ENCODE assay signal across 10 mouse cellular contexts in the genomic region with DNA sequence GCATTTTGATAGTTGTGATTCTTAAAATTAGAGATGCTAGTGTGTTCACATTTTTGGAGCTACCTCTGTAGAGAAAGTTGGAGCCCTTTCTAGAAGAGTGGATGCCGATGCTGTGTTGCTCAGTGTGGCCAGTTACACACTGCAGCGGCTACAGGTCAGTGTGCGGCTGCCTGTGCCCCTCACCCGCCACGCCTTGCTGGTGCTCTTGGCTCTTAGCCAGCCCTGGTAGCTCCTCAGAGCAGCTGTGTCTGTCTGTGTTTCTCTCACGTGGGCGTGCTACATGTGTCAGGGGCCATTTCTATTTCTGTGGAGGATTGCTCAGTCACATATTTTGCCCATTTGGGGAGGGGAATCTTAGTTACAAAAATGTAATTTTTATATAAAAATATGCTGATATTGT. TPM values are rescaled to one million over a fixed set of nuclear protein-coding genes. Genes with fewer than 3 reads are reported as not detected.
DNase-seq lines count a peak whose midpoint lies in the region; ATAC-seq and TF ChIP-seq lines count a peak whose summit lies in the region.
"Had no signal": no experiment of that assay in that cellular context is flagged by ENCODE, and none has a peak within 500 bp of the region (broad histone marks: within the 10 kb centered on the region; RNA-seq: fewer than 3 reads in every experiment).

No protein-coding gene starts in this region.

- DNase-seq in gastrocnemius, adult 2 months = peak; percentile 38
- DNase-seq in gastrocnemius, postnatal 25 days = no peak
- peak; percentile 47 for DNase-seq in lung, postnatal 10 days
- DNase-seq in lung, postnatal 25 days (ENCODE audit: low spot score) = no peak
- peak; percentile 63 for DNase-seq in midbrain, postnatal 0 days (ENCODE audit: low spot score)
- DNase-seq in frontal cortex, postnatal 14 days (ENCODE audit: low spot score in 2 of 2) = no peak
- DNase-seq in frontal cortex, postnatal 10 days (ENCODE audit: low spot score in 2 of 2) = no peak

- H3K4me1 ChIP-seq in heart, embryonic 15.5 days (replicated peaks) = peaks cover 7% of the 10 kb centered on the region
- no peaks in the 10 kb centered on the region for H3K4me1 ChIP-seq in midbrain, postnatal 0 days (ENCODE audit: insufficient read depth, low read length)

- 0 out of 2 replicates have a peak, but pooled peaks cover 2% of the 10 kb centered on the region for H3K36me3 ChIP-seq in heart, embryonic 15.5 days
- peaks cover 5% of the 10 kb centered on the region; the same call in 1 of the 2 replicates for H3K36me3 ChIP-seq in midbrain, postnatal 0 days (ENCODE audit: insufficient read depth, low read length)

- no peak for TF ChIP-seq CTCF in gastrocnemius, adult 2 months (IDR thresholded peaks at IDR 0.05)
- no peak for TF ChIP-seq CTCF in midbrain, postnatal 0 days (IDR thresholded peaks at IDR 0.05)

- WGBS in heart, embryonic 15.5 days = 20% methylated on average over 7 of the region's 7 CpGs
- 38% methylated on average over 7 of the region's 7 CpGs for WGBS in midbrain, postnatal 0 days

- no peak overlapping the region for H3K4me3 ChIP-seq in gastrocnemius, adult 2 months
- no peak overlapping the region for H3K4me3 ChIP-seq in heart, embryonic 15.5 days
- H3K4me3 ChIP-seq in midbrain, postnatal 0 days (ENCODE audit: low read depth, low read length) = no peak overlapping the region

- no peaks in the 10 kb centered on the region for H3K9me3 ChIP-seq in heart, embryonic 15.5 days (replicated peaks)
- H3K9me3 ChIP-seq in midbrain, postnatal 0 days (ENCODE audit: low read length) = no peaks in the 10 kb centered on the region

- H3K27ac ChIP-seq in gastrocnemius, adult 2 months = no peak overlapping the region
- H3K27ac ChIP-seq in heart, embryonic 15.5 days = no peak overlapping the region
- H3K27ac ChIP-seq in midbrain, postnatal 0 days (ENCODE audit: low read depth, low read length) = no peak overlapping the region

- no peak overlapping the region for H3K9ac ChIP-seq in heart, embryonic 15.5 days
- H3K9ac ChIP-seq in midbrain, postnatal 0 days (replicated peaks; ENCODE audit: low read length, poor library complexity, severe bottlenecking) = no peak overlapping the region

- intact Hi-C loops in gastrocnemius, adult 2 months (cut with DNase I) = no loop called here

- H3K4me2 ChIP-seq in heart, embryonic 15.5 days = peak overlapping the region; percentile 24; the same call in 1 of the 2 replicates
- H3K4me2 ChIP-seq in midbrain, postnatal 0 days (ENCODE audit: low read depth, low read length, poor library complexity, severe bottlenecking) = no peak overlapping the region

- no peaks in the 10 kb centered on the region for H3K27me3 ChIP-seq in heart, embryonic 15.5 days
- no peaks in the 10 kb centered on the region for H3K27me3 ChIP-seq in midbrain, postnatal 0 days (ENCODE audit: insufficient read depth, low read length)

- ATAC-seq in heart, embryonic 15.5 days (replicated peaks; ENCODE audit: insufficient number of reproducible peaks, insufficient read depth, low FRiP score, low read depth) = peak; percentile 81
- no peak for ATAC-seq in midbrain, postnatal 0 days (ENCODE audit: low FRiP score)
- ATAC-seq: inflammation-experienced regulatory T-cells, adult 6 months had no signal

RNA-seq across cellular contexts. Expression of a gene that starts 20.5 kb away (rescaled TPM):
- total RNA-seq in gastrocnemius, adult 2 months (2021) = not detected
- not detected for total RNA-seq in gastrocnemius, postnatal 25 days (2021)
- polyA plus RNA-seq in heart, embryonic 15.5 days (2015; fragmentation: Nextera tagmentation; extraction: Ambion mirVana) = 0.26 and 2.3 TPM in 2 replicates
- total RNA-seq in midbrain, postnatal 0 days (2014; rRNA removed) = 4.6 and 5.6 TPM in 2 replicates
- polyA plus RNA-seq in midbrain, postnatal 0 days (2015; fragmentation: Nextera tagmentation; extraction: Ambion mirVana) = 3.8 and 4.3 TPM in 2 replicates
- total RNA-seq: megakaryocyte, adult 5-6 weeks had no signal

RNA-seq across cellular contexts. Expression of a gene that starts 54.9 kb away (rescaled TPM):
- 1 to 10 TPM; 6.5 to 9.4 TPM for total RNA-seq in gastrocnemius, adult 2 months (2021)
- total RNA-seq in gastrocnemius, postnatal 25 days (2021) = 1 to 10 TPM; 6.0 to 8.5 TPM
- polyA plus RNA-seq in heart, embryonic 15.5 days (2015; fragmentation: Nextera tagmentation; extraction: Ambion mirVana) = 18.9 and 21.3 TPM in 2 replicates
- total RNA-seq in midbrain, postnatal 0 days (2014; rRNA removed) = 12.1 and 18.5 TPM in 2 replicates
- 21.6 and 22.1 TPM in 2 replicates for polyA plus RNA-seq in midbrain, postnatal 0 days (2015; fragmentation: Nextera tagmentation; extraction: Ambion mirVana)

RNA-seq across cellular contexts. Expression of a gene that starts 55.1 kb away (rescaled TPM):
- 10 to 100 TPM in 1 of 2 experiments, 1 to 10 TPM in 1; 8.9 to 12.7 TPM for total RNA-seq in gastrocnemius, adult 2 months (2021)
- 1 to 10 TPM; 7.4 to 8.8 TPM for total RNA-seq in gastrocnemius, postnatal 25 days (2021)
- 12.8 and 14.5 TPM in 2 replicates for polyA plus RNA-seq in heart, embryonic 15.5 days (2015; fragmentation: Nextera tagmentation; extraction: Ambion mirVana)
- 6.7 and 19.3 TPM in 2 replicates for total RNA-seq in midbrain, postnatal 0 days (2014; rRNA removed)
- polyA plus RNA-seq in midbrain, postnatal 0 days (2015; fragmentation: Nextera tagmentation; extraction: Ambion mirVana) = 5.9 and 7.2 TPM in 2 replicates

Comparison
In these comparisons a context has a peak if more than half of its experiments do, and no peak if none do; other contexts are left out.
1. DNase-seq: peak in gastrocnemius, adult 2 months (single experiment), lung, postnatal 10 days (single experiment) and midbrain, postnatal 0 days (single experiment); none in gastrocnemius, postnatal 25 days (single experiment), lung, postnatal 25 days (single experiment), frontal cortex, postnatal 14 days (0 of 2) and frontal cortex, postnatal 10 days (0 of 2).